Mouse (Mus musculus) small intestine, adult 2 months (tissue): ENCODE measurements around the gene Stk32c. TPM values are rescaled to one million over a fixed set of nuclear protein-coding genes. Genes with fewer than 3 reads are reported as not detected.

Experiments used
- H3K27ac ChIP-seq: fragments of 200-500 bp; 2 replicates; pipeline ENCODE4 v1.5.1; 2012; ENCODE audit warnings: low read depth, low read length, control low read depth, inconsistent platforms; ENCODE audit not compliant: insufficient read depth
- H3K27me3 ChIP-seq: fragments of 200-500 bp; 2 replicates; pipeline ENCODE4 v1.6.1; 2012; ENCODE audit warnings: mild to moderate bottlenecking, moderate library complexity, low read length, inconsistent platforms; ENCODE audit not compliant: control insufficient read depth, insufficient read depth
- H3K36me3 ChIP-seq: fragments of 200-500 bp; 2 replicates; pipeline ENCODE4 v1.6.1; 2012; ENCODE audit warnings: mild to moderate bottlenecking, low read length, control low read depth, inconsistent platforms; ENCODE audit not compliant: control insufficient read depth, insufficient read depth
- H3K4me1 ChIP-seq: fragments of 200-500 bp; 2 replicates; pipeline ENCODE4 v1.6.1; 2012; ENCODE audit warnings: low read length, inconsistent platforms, mixed read lengths; ENCODE audit not compliant: control insufficient read depth, insufficient read depth, insufficient read length
- H3K4me3 ChIP-seq: fragments of 200-500 bp; 2 replicates; pipeline ENCODE4 v1.5.1; 2012; ENCODE audit warnings: low read depth, mild to moderate bottlenecking, control low read depth, inconsistent platforms, low read length, moderate library complexity
- CTCF ChIP-seq: fragments of 200-500 bp; IDR thresholded peaks from 2 replicates; pipeline ENCODE4 v1.5.1; 2012; ENCODE audit warnings: low read depth, mild to moderate bottlenecking, control low read depth, inconsistent platforms, low read length, moderate library complexity, mixed read lengths; ENCODE audit not compliant: insufficient replicate concordance, insufficient read length; ENCODE audit errors: extremely low read depth
- POLR2A ChIP-seq: fragments of 200-500 bp; IDR thresholded peaks from 2 replicates; pipeline ENCODE4 v1.6.1; 2012; ENCODE audit warnings: low read depth, mild to moderate bottlenecking, control low read depth, inconsistent platforms, low read length, moderate library complexity
- WGBS: fragments of 180-500 bp; shearing (Covaris S2); methylation state at CpG from one replicate; pipeline ENCODE4 v1.1.7; 2018; 5-methylcytosine and 5-hydroxymethylcytosine counted together
- polyA plus RNA-seq: library from polyadenylated mRNA; depleted of rRNA; stranded (reverse); fragments of >200 nt; gene quantifications from 2 replicates; pipeline ENCODE4 v1.2.3, GENCODE M21; 2012; rRNA removed

The Stk32c gene
- polyA plus RNA-seq, 1 experiment = 7.7 TPM

DNA sequence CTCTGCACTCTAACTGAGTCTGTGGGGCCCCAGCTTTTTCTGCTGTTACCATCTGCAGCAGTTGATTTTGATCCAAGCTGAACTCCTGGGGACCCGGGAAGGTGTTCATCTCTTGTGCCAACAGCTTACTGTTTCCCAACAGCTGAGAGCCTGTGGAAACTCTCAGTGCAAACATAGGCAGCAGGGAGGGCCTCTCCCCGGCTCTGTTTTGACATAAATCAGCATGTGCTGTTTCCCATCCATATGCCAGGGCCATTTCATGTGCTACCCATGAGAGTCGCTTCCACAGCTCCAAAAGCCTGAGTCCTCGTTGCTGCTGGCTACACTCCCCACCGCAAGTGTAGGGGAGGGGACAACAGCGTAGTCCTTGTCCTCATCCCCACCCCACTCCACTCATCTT is 134.9 kb downstream of the Stk32c start:
- H3K27ac ChIP-seq = no peak overlapping the region
- H3K4me3 ChIP-seq = no peak overlapping the region
- H3K36me3 ChIP-seq = no peaks in the 10 kb centered on the region
- H3K27me3 ChIP-seq = no peaks in the 10 kb centered on the region
- no peak for TF ChIP-seq CTCF
- TF ChIP-seq POLR2A = no peak
- H3K4me1 ChIP-seq = no peaks in the 10 kb centered on the region
- 59% methylated on average over 6 of the region's 6 CpGs for WGBS

GRCm38 (mm10) chr7:139077283-139077682 is 135.8 kb downstream of the Stk32c start:
- no peaks in the 10 kb centered on the region for H3K36me3 ChIP-seq
- no peak for TF ChIP-seq CTCF
- no peak for TF ChIP-seq POLR2A
- H3K4me1 ChIP-seq = no peaks in the 10 kb centered on the region
- no peak overlapping the region for H3K27ac ChIP-seq
- WGBS = 42% methylated on average over 7 of the region's 7 CpGs
- no peaks in the 10 kb centered on the region for H3K27me3 ChIP-seq
- H3K4me3 ChIP-seq = no peak overlapping the region

DNA sequence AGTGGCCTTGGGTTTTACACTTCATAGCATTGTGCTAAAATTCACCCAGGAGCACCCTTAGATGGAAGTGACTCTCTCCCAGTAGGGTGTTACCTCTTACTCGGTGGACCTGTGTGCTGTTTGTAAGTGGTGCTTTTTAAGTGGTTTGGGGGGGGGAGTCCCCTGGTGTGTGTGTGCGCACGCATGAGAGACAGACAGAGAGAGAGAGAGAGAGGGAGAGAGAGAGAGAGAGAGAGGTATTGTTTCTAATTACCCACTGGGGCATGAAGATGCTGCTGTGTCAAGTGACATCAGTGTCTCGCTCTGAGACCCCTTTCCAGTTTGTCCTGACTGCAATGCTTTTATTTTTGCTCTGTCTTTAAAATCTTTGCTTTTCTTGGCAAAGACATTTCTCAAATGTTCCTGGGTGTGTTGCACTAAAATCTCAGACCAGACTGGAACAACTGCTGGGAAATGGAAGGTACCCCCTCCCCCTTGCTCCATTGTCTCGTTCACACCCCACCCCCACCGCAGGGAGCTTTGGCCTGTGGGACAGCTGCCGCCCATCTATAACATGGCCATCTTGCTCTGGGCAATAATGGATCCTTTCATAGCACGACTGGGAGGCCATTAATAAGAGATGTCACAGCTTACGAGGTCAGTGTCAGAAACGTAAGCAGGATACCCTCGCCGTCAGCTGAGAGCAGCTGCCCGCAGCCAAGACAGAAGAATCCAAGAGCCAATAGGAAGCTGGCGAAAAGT is 137.9 kb downstream of the Stk32c start:
- TF ChIP-seq CTCF = no peak
- TF ChIP-seq POLR2A = no peak
- Histone ChIP-seq H3K4me1 (no peaks in the 10 kb centered on the region), H3K36me3 (no peaks in the 10 kb centered on the region), H3K27me3 (no peaks in the 10 kb centered on the region), H3K4me3 (no peak overlapping the region), H3K27ac (no peak overlapping the region)
- WGBS = 64% methylated on average over 14 of the region's 14 CpGs

DNA sequence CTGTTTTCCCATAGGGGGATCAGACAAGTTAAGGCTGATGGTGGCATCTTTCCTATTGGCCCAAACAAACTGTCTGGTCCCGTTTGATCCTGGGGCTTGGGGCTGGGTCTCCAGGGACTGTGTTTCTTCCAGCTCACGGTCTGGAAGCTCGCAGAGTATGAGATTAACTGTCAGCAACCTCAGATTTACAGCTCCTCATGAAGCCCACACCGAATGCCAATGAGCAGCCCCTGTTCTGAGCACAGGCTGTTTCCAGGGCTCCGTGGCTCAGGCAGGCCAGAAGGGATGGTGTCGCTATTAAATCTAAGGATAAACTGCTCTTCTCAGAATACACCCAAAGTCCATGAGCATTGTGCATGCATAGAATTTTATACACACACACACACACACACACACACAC is 138.9 kb downstream of the Stk32c start:
- H3K4me3 ChIP-seq = no peak overlapping the region
- 59% methylated on average over 6 of the region's 6 CpGs for WGBS
- H3K27ac ChIP-seq = no peak overlapping the region
- H3K4me1 ChIP-seq = no peaks in the 10 kb centered on the region
- H3K27me3 ChIP-seq = no peaks in the 10 kb centered on the region
- H3K36me3 ChIP-seq = no peaks in the 10 kb centered on the region
- no peak for TF ChIP-seq POLR2A
- TF ChIP-seq CTCF = no peak

- H3K4me1 ChIP-seq = no peaks in the 10 kb centered on the region
Observed at GRCm38 (mm10) chr7:139068182-139068623, 144.9 kb downstream of the Stk32c start.

GRCm38 (mm10) chr7:139063406-139063805 is 149.7 kb downstream of the Stk32c start:
- Histone ChIP-seq H3K4me1 (no peaks in the 10 kb centered on the region), H3K27ac (no peak overlapping the region), H3K4me3 (no peak overlapping the region), H3K36me3 (no peaks in the 10 kb centered on the region), H3K27me3 (no peaks in the 10 kb centered on the region)
- TF ChIP-seq POLR2A (no peak), CTCF (peak; percentile 42; the same call in 1 of the 2 replicates)
- WGBS = 54% methylated on average over 4 of the region's 4 CpGs

More at GRCm38 (mm10) chr7:139068182-139068623, 144.9 kb downstream of the Stk32c start:
- H3K27me3 ChIP-seq = no peaks in the 10 kb centered on the region
- 0% methylated on average over 2 of the region's 2 CpGs for WGBS
- TF ChIP-seq POLR2A (no peak), CTCF (peak; percentile 57; the same call in 1 of the 2 replicates)
- no peak overlapping the region for H3K4me3 ChIP-seq
- no peak overlapping the region for H3K27ac ChIP-seq
- H3K36me3 ChIP-seq = no peaks in the 10 kb centered on the region

Other genes starting within 250 kb of the Stk32c start
- gene Dpysl4, start 127.3 kb downstream of the Stk32c start, polyA plus RNA-seq = 0.58 and 0.65 TPM in 2 replicates
- gene Lrrc27, start 319 bp downstream of the Stk32c start, polyA plus RNA-seq = 0.15 and 1.3 TPM in 2 replicates
- 5.8 and 19.4 TPM in 2 replicates for gene Pwwp2b, start 35.2 kb upstream of the Stk32c start, polyA plus RNA-seq
- 21.5 and 56.6 TPM in 2 replicates for gene Inpp5a, start 175.8 kb upstream of the Stk32c start, polyA plus RNA-seq